Comparison of ENCODE assay signal across 10 mouse cellular contexts in genomic region chr12:50314634-50315033, GRCm38 (mm10).
A peak's percentile ranks its signal among the peaks of the same experiment; 100 is the strongest.
DNase-seq lines count a peak whose midpoint lies in the region; ATAC-seq and TF ChIP-seq lines count a peak whose summit lies in the region.
"Had no signal": no experiment of that assay in that cellular context is flagged by ENCODE, and none has a peak within 500 bp of the region (broad histone marks: within the 10 kb centered on the region; RNA-seq: fewer than 3 reads in every experiment).

No protein-coding gene starts in this region.

- no peaks in the 10 kb centered on the region for H3K9me3 ChIP-seq in limb, embryonic 14.5 days (ENCODE audit: control insufficient read depth, low read length)
- no peaks in the 10 kb centered on the region for H3K9me3 ChIP-seq in limb, embryonic 10.5 days (replicated peaks)
- H3K9me3 ChIP-seq in midbrain, embryonic 13.5 days: no peaks in the 10 kb centered on the region
- H3K9me3 ChIP-seq: limb, embryonic 15.5 days had no signal

- peak; percentile 50; the same call in 1 of the 2 replicates for ATAC-seq in frontal cortex, adult (ENCODE audit: low TSS enrichment)
- no peak for ATAC-seq in limb, embryonic 14.5 days (ENCODE audit: low FRiP score, low read depth)
- ATAC-seq in midbrain, embryonic 13.5 days: peak; percentile 63
- no peak for ATAC-seq in megakaryocyte-erythroid progenitor cell, adult 5-6 weeks (replicated peaks; ENCODE audit: low FRiP score, low TSS enrichment, poor library complexity, severe bottlenecking)

- no peaks in the 10 kb centered on the region for H3K36me3 ChIP-seq in limb, embryonic 14.5 days (ENCODE audit: control insufficient read depth, insufficient read depth, low read length)
- no peaks in the 10 kb centered on the region for H3K36me3 ChIP-seq in limb, embryonic 10.5 days
- H3K36me3 ChIP-seq in midbrain, embryonic 13.5 days: no peaks in the 10 kb centered on the region
- H3K36me3 ChIP-seq: limb, embryonic 15.5 days had no signal

- peak; percentile 46; the same call in 1 of the 2 replicates for TF ChIP-seq CTCF in cortical plate, adult 2 months (IDR thresholded peaks at IDR 0.05; ENCODE audit: extremely low read depth, insufficient read depth, low read length)

- H3K4me1 ChIP-seq in limb, embryonic 14.5 days (ENCODE audit: control insufficient read depth, insufficient read depth, low read length): no peaks in the 10 kb centered on the region
- H3K4me1 ChIP-seq in limb, embryonic 10.5 days: no peaks in the 10 kb centered on the region
- no peaks in the 10 kb centered on the region for H3K4me1 ChIP-seq in cortical plate, adult 2 months (ENCODE audit: control insufficient read depth, insufficient read depth, low read length)
- no peaks in the 10 kb centered on the region for H3K4me1 ChIP-seq in midbrain, embryonic 13.5 days (replicated peaks)
- H3K4me1 ChIP-seq: limb, embryonic 15.5 days had no signal

- H3K4me3 ChIP-seq in limb, embryonic 14.5 days (replicated peaks; ENCODE audit: low read length): no peak overlapping the region
- H3K4me3 ChIP-seq in limb, embryonic 10.5 days: no peak overlapping the region
- no peak overlapping the region for H3K4me3 ChIP-seq in cortical plate, adult 2 months (ENCODE audit: insufficient read depth, low read length)
- no peak overlapping the region for H3K4me3 ChIP-seq in midbrain, embryonic 13.5 days (replicated peaks)
- H3K4me3 ChIP-seq: limb, embryonic 15.5 days had no signal

- H3K27ac ChIP-seq in limb, embryonic 14.5 days (replicated peaks; ENCODE audit: low read depth, low read length): no peak overlapping the region
- no peak overlapping the region for H3K27ac ChIP-seq in limb, embryonic 10.5 days
- H3K27ac ChIP-seq in cortical plate, adult 2 months (ENCODE audit: insufficient read depth, low read length): no peak overlapping the region
- no peak overlapping the region for H3K27ac ChIP-seq in midbrain, embryonic 13.5 days
- H3K27ac ChIP-seq: limb, embryonic 15.5 days had no signal

- no peak for DNase-seq in frontal cortex, postnatal 10 days (ENCODE audit: low spot score in 2 of 2)
- DNase-seq in limb, embryonic 14.5 days (ENCODE audit: low spot score): peak; percentile 4
- DNase-seq in limb, embryonic 10.5 days (ENCODE audit: low spot score): no peak
- DNase-seq in cerebellum, postnatal 25 days: no peak

- no peak for TF ChIP-seq POLR2A in limb, embryonic 14.5 days (IDR thresholded peaks at IDR 0.05; ENCODE audit: borderline replicate concordance, extremely low read depth, insufficient read depth, insufficient read length)
- TF ChIP-seq POLR2A in cortical plate, adult 2 months (IDR thresholded peaks at IDR 0.05; ENCODE audit: extremely low read depth, insufficient read depth, low read length): no peak

- H3K4me2 ChIP-seq in limb, embryonic 14.5 days (replicated peaks; ENCODE audit: low read depth, low read length, severe bottlenecking): no peak overlapping the region
- no peak overlapping the region for H3K4me2 ChIP-seq in midbrain, embryonic 13.5 days (replicated peaks)
- H3K4me2 ChIP-seq: limb, embryonic 15.5 days had no signal

- H3K9ac ChIP-seq in limb, embryonic 14.5 days (ENCODE audit: low read depth, low read length, severe bottlenecking): no peak overlapping the region
- H3K9ac ChIP-seq in midbrain, embryonic 13.5 days (replicated peaks): no peak overlapping the region
- H3K9ac ChIP-seq: limb, embryonic 15.5 days had no signal

- H3K27me3 ChIP-seq in limb, embryonic 14.5 days (ENCODE audit: control insufficient read depth, insufficient read depth, low read length): no peaks in the 10 kb centered on the region
- H3K27me3 ChIP-seq in limb, embryonic 10.5 days (ENCODE audit: low read depth, poor library complexity, severe bottlenecking): no peaks in the 10 kb centered on the region
- H3K27me3 ChIP-seq in midbrain, embryonic 13.5 days: no peaks in the 10 kb centered on the region
- H3K27me3 ChIP-seq: CH12.LX; limb, embryonic 15.5 days had no signal

Comparison
In these comparisons a context has a peak if more than half of its experiments do, and no peak if none do; other contexts are left out.
1. ATAC-seq: peak in frontal cortex, adult (single experiment) and midbrain, embryonic 13.5 days (single experiment); none in limb, embryonic 14.5 days (single experiment) and megakaryocyte-erythroid progenitor cell, adult 5-6 weeks (single experiment).